Mouse (Mus musculus) layer of hippocampus, adult 6 months (tissue): ENCODE results near the gene Gsta1. TPM values are rescaled to one million over a fixed set of nuclear protein-coding genes. Genes with fewer than 3 reads are reported as not detected.

Source experiments
- long read RNA-seq, 2 experiments: library from polyadenylated mRNA; unstranded; transcript quantifications; one replicate each; pipeline ENCODE4 v2.0.0; 2019 to 2020
- polyA plus RNA-seq: library from polyadenylated mRNA; unstranded; fragments of <200 nt; fragmentation: Nextera tagmentation; gene quantifications from 2 replicates; pipeline ENCODE4 v1.2.3, GENCODE M21; 2021

Gsta1 gene
- 0.28 TPM in 1 of 2 replicates, not detected in the other for polyA plus RNA-seq
- long read RNA-seq, experiment 1: 0 reads
- long read RNA-seq, experiment 2: 0 reads

GRCm38 (mm10) chr9:78230461-78230860, at the start of gene Gsta1:
Gsta1 (plus strand) TSS chr9:78230656.

GRCm38 (mm10) chr9:78182474-78182873, 48.0 kb upstream of the Gsta1 start, which contains the start of gene Gsta4:
Gsta4 (plus strand) TSS chr9:78182774.

GRCm38 (mm10) chr9:78256914-78257313, 26.5 kb downstream of the Gsta1 start, which contains the start of gene Gm3776:
Gm3776 (plus strand) TSS chr9:78257129.

GRCm38 (mm10) chr9:78289723-78290122, 59.3 kb downstream of the Gsta1 start, which contains the start of gene Gm10639:
Gm10639 (plus strand) TSS chr9:78289923.

Other genes with a start within 250 kb of the Gsta1 start
- gene Gcm1, start 178.7 kb upstream of the Gsta1 start, polyA plus RNA-seq: not detected in 2 replicates
- 90.2 and 94.7 TPM in 2 replicates for gene Fbxo9, start 121.6 kb upstream of the Gsta1 start, polyA plus RNA-seq
- 8.2 and 9.2 TPM in 2 replicates for gene Ick, start 121.5 kb upstream of the Gsta1 start, polyA plus RNA-seq
- gene Gsta4, start 47.9 kb upstream of the Gsta1 start, polyA plus RNA-seq: 143 and 164 TPM in 2 replicates
- not detected in 2 replicates for gene Gm3776, start 26.5 kb downstream of the Gsta1 start, polyA plus RNA-seq
- not detected in 2 replicates for gene Gm10639, start 59.3 kb downstream of the Gsta1 start, polyA plus RNA-seq
- not detected in 2 replicates for gene Omt2a, start 84.1 kb downstream of the Gsta1 start, polyA plus RNA-seq
- not detected in 2 replicates for gene Omt2b, start 96.9 kb downstream of the Gsta1 start, polyA plus RNA-seq
- gene Gsta2, start 125.1 kb downstream of the Gsta1 start, polyA plus RNA-seq: 0.85 and 0.90 TPM in 2 replicates
- not detected in 2 replicates for gene Dppa5a, start 137.5 kb downstream of the Gsta1 start, polyA plus RNA-seq
- gene Ooep, start 148.1 kb downstream of the Gsta1 start, polyA plus RNA-seq: 0.06 and 1.3 TPM in 2 replicates
- gene Ddx43, start 165.1 kb downstream of the Gsta1 start, polyA plus RNA-seq: not detected in 2 replicates
- gene Cgas, start 212.6 kb downstream of the Gsta1 start, polyA plus RNA-seq: 0.36 and 0.39 TPM in 2 replicates
- 20.3 and 23.0 TPM in 2 replicates for gene Mto1, start 217.6 kb downstream of the Gsta1 start, polyA plus RNA-seq
- gene Gm17324, start 218.1 kb downstream of the Gsta1 start, polyA plus RNA-seq: 1.2 and 1.5 TPM in 2 replicates